Mouse (Mus musculus) granulocyte monocyte progenitor cell, adult 5-6 weeks (primary cell): ENCODE measurements around the gene Usmg5. TPM values are rescaled to one million over a fixed set of nuclear protein-coding genes. Genes with fewer than 3 reads are reported as not detected.

Source experiments
- ATAC-seq: replicated peaks from 2 replicates; pipeline ENCODE4 v1.8.0; 2016; ENCODE audit warnings: mild to moderate bottlenecking, moderate TSS enrichment, inconsistent platforms; ENCODE audit not compliant: poor library complexity, severe bottlenecking
- total RNA-seq, 2 experiments: library from RNA; stranded (forward) in 1 of 2; stranded (reverse) in 1 of 2; fragments of 200-712, 200-1000 nt in 1 of 2; fragments of >200 nt in 1 of 2; fragmentation: Nextera tagmentation in 1 of 2; gene quantifications; 2 replicates each; pipeline ENCODE4 v1.2.3; 2014 to 2017

Usmg5 gene
- total RNA-seq, 2 experiments from 2014 or later = 493 to 798 TPM

- no peak for ATAC-seq
Observed at GRCm38 (mm10) chr19:47065860-47066259, 24.6 kb downstream of the Usmg5 start.

GRCm38 (mm10) chr19:47057684-47058083 is 32.8 kb downstream of the Usmg5 start:
- no peak for ATAC-seq

GRCm38 (mm10) chr19:47053471-47053870 is 37.0 kb downstream of the Usmg5 start:
- ATAC-seq = no peak

- no peak for ATAC-seq
Observed at GRCm38 (mm10) chr19:47052927-47053326, 37.5 kb downstream of the Usmg5 start.

GRCm38 (mm10) chr19:47050271-47051032 is 40.0 kb downstream of the Usmg5 start, which contains the start of gene Pcgf6:
Gene Pcgf6, minus strand, starts transcription at chr19:47050906.
- ATAC-seq = peak; percentile 84

- no peak for ATAC-seq
Observed at GRCm38 (mm10) chr19:47049840-47050239, 40.6 kb downstream of the Usmg5 start.

GRCm38 (mm10) chr19:47049061-47049460 is 41.4 kb downstream of the Usmg5 start:
- ATAC-seq = no peak

GRCm38 (mm10) chr19:47047236-47047833 is 43.1 kb downstream of the Usmg5 start:
- no peak for ATAC-seq

- ATAC-seq = no peak
Observed at GRCm38 (mm10) chr19:47046343-47046742, 44.1 kb downstream of the Usmg5 start.

GRCm38 (mm10) chr19:47043608-47044007 is 46.8 kb downstream of the Usmg5 start:
- no peak for ATAC-seq

- ATAC-seq = no peak
Observed at GRCm38 (mm10) chr19:47040720-47041473, 49.5 kb downstream of the Usmg5 start.

GRCm38 (mm10) chr19:47036596-47036995 is 53.9 kb downstream of the Usmg5 start:
- no peak for ATAC-seq

- no peak for ATAC-seq
Observed at GRCm38 (mm10) chr19:47034916-47035315, 55.5 kb downstream of the Usmg5 start.

Other genes with a start within 250 kb of the Usmg5 start
- not detected in 2 replicates for gene Ina, start 75.9 kb downstream of the Usmg5 start, total RNA-seq (2014; fragmentation: Nextera tagmentation)
- gene Ina, start 75.9 kb downstream of the Usmg5 start, total RNA-seq (2017) = not detected in 2 replicates
- gene Nt5c2, start 75.5 kb downstream of the Usmg5 start, total RNA-seq (2014; fragmentation: Nextera tagmentation) = 62.3 and 65.3 TPM in 2 replicates
- 67.6 and 84.5 TPM in 2 replicates for gene Nt5c2, start 75.5 kb downstream of the Usmg5 start, total RNA-seq (2017)
- gene Pcgf6, start 39.7 kb downstream of the Usmg5 start, total RNA-seq (2014; fragmentation: Nextera tagmentation) = 21.3 and 24.9 TPM in 2 replicates
- gene Pcgf6, start 39.7 kb downstream of the Usmg5 start, total RNA-seq (2017) = 10.0 and 11.3 TPM in 2 replicates
- 6.3 and 9.9 TPM in 2 replicates for gene Taf5, start 22.9 kb downstream of the Usmg5 start, total RNA-seq (2014; fragmentation: Nextera tagmentation)
- gene Taf5, start 22.9 kb downstream of the Usmg5 start, total RNA-seq (2017) = 25.3 and 27.4 TPM in 2 replicates
- gene Pdcd11, start 121 bp upstream of the Usmg5 start, total RNA-seq (2014; fragmentation: Nextera tagmentation) = 21.6 and 24.7 TPM in 2 replicates
- gene Pdcd11, start 121 bp upstream of the Usmg5 start, total RNA-seq (2017) = 23.8 and 29.3 TPM in 2 replicates
- gene Calhm2, start 47.6 kb upstream of the Usmg5 start, total RNA-seq (2014; fragmentation: Nextera tagmentation) = 6.6 and 18.6 TPM in 2 replicates
- gene Calhm2, start 47.6 kb upstream of the Usmg5 start, total RNA-seq (2017) = 6.0 and 10.2 TPM in 2 replicates
- not detected in 2 replicates for gene Calhm1, start 53.6 kb upstream of the Usmg5 start, total RNA-seq (2014; fragmentation: Nextera tagmentation)
- not detected in 2 replicates for gene Calhm1, start 53.6 kb upstream of the Usmg5 start, total RNA-seq (2017)
- gene Calhm3, start 67.1 kb upstream of the Usmg5 start, total RNA-seq (2014; fragmentation: Nextera tagmentation) = not detected in 2 replicates
- not detected in 2 replicates for gene Calhm3, start 67.1 kb upstream of the Usmg5 start, total RNA-seq (2017)
- not detected in 2 replicates for gene Neurl1a, start 88.2 kb upstream of the Usmg5 start, total RNA-seq (2014; fragmentation: Nextera tagmentation)
- gene Neurl1a, start 88.2 kb upstream of the Usmg5 start, total RNA-seq (2017) = 0.04 TPM in 1 of 2 replicates, not detected in the other